Mouse (Mus musculus) forebrain, postnatal 0 days (tissue): ENCODE measurements at regions not wholly inside any gene's neighbourhood (a gene's known extent, or its start where the extent isn't known, plus 50 kb on each side); places are given as distances from the start of the nearest gene placed in this dataset.

Experiments
- ATAC-seq: fragments of 200-750 bp; cut with Nextera tagmentation; 2 replicates; pipeline ENCODE4 v1.8.0; 2017; ENCODE audit warnings: mild to moderate bottlenecking, moderate library complexity
- DNase-seq: peaks from one replicate; pipeline ENCODE4 v3.0.0-alpha.2; 2015
- H3K27ac ChIP-seq: fragments of 300-500 bp; sonication (generic); 2 replicates; pipeline ENCODE4 v1.5.1; 2014; ENCODE audit warnings: low read depth, mild to moderate bottlenecking, antibody characterized with exemption, low read length, moderate library complexity, mixed read lengths
- H3K27me3 ChIP-seq: fragments of 300-500 bp; sonication (generic); 2 replicates; pipeline ENCODE4 v1.6.1; 2014; ENCODE audit warnings: mild to moderate bottlenecking, low read length, mixed read lengths; ENCODE audit not compliant: insufficient read depth
- H3K36me3 ChIP-seq: fragments of 300-500 bp; sonication (generic); 2 replicates; pipeline ENCODE4 v1.6.1; 2014; ENCODE audit warnings: mild to moderate bottlenecking, moderate library complexity; ENCODE audit not compliant: insufficient read depth
- H3K4me1 ChIP-seq: fragments of 300-500 bp; sonication (generic); 2 replicates; pipeline ENCODE4 v1.6.1; 2014; ENCODE audit warnings: antibody characterized with exemption; ENCODE audit not compliant: insufficient read depth
- H3K4me2 ChIP-seq: fragments of 300-500 bp; sonication (generic); 2 replicates; pipeline ENCODE4 v1.6.1; 2014; ENCODE audit warnings: low read depth, mild to moderate bottlenecking, moderate library complexity
- H3K4me3 ChIP-seq: fragments of 300-500 bp; sonication (generic); 2 replicates; pipeline ENCODE4 v1.5.1; 2014; ENCODE audit warnings: low read depth, low read length, mixed read lengths
- H3K9ac ChIP-seq: fragments of 300-500 bp; sonication (generic); 2 replicates; pipeline ENCODE4 v1.6.1; 2014; ENCODE audit warnings: mild to moderate bottlenecking
- H3K9me3 ChIP-seq: fragments of 300-500 bp; sonication (generic); 2 replicates; pipeline ENCODE4 v1.6.1; 2016; ENCODE audit warnings: low read length
- CTCF ChIP-seq: sonication (generic); IDR thresholded peaks from 2 replicates; pipeline ENCODE4 v1.5.1; 2016; ENCODE audit warnings: antibody characterized with exemption, control low read depth, low read depth
- WGBS: fragments of 180-500 bp; shearing (Covaris S2); extraction: QIAGEN DNeasy Blood & Tissue Kit; methylation state at CpG from one replicate; pipeline ENCODE4 v1.1.7; 2014; 5-methylcytosine and 5-hydroxymethylcytosine counted together

DNA sequence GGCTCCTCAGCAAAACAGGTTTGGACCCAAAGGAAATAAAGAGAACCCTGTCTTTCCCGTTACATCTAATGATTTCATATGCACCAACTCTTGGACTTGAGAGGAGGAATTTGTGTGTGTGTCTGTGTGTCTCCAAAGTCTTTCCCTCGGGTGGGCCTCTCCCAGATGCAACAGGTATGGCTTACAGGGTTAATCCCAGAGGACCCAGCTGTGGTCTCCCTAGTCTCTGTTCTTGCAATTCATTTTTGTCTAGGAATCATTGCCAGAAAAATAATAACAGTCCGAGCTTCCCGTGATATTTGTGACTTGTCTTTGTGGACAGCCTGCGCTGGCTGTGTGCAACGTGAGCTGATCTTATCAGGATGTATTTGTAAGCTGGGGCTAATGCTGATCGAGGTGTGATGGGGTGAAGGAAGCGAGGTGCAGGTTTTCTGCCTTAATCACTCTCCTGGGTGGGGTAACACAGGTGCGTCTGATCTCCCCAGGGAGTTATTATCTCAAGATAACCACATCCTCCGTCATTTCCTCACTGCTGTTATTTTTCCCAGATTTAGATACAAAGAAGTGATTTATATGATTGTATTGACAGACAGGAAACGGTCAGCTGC lies 627.2 kb upstream of the Sox9 start:
- ATAC-seq, result no peak

GRCm38 (mm10) chr11:112155339-112155955 lies 626.6 kb upstream of the Sox9 start:
- H3K9me3 ChIP-seq, result no peaks in the 10 kb centered on the region
- TF ChIP-seq CTCF, result no peak
- H3K4me1 ChIP-seq, result no peaks in the 10 kb centered on the region
- WGBS, result 39% methylated on average over 10 of the region's 10 CpGs
- no peak overlapping the region for H3K27ac ChIP-seq
- no peak overlapping the region for H3K4me2 ChIP-seq
- H3K27me3 ChIP-seq, result no peaks in the 10 kb centered on the region
- H3K9ac ChIP-seq, result peak overlapping the region; percentile 25; the same call in 1 of the 2 replicates
- DNase-seq (peak; percentile 8), ATAC-seq (no peak)
- H3K4me3 ChIP-seq, result no peak overlapping the region
- no peaks in the 10 kb centered on the region for H3K36me3 ChIP-seq

More for the DNA sequence above, 627.2 kb upstream of the Sox9 start:
- H3K4me1 ChIP-seq, result no peaks in the 10 kb centered on the region
- no peak overlapping the region for H3K27ac ChIP-seq
- no peaks in the 10 kb centered on the region for H3K9me3 ChIP-seq
- H3K4me2 ChIP-seq, result no peak overlapping the region
- WGBS, result 58% methylated on average over 11 of the region's 11 CpGs
- H3K9ac ChIP-seq, result peak overlapping the region; percentile 25; the same call in 1 of the 2 replicates
- no peak for TF ChIP-seq CTCF
- no peak for DNase-seq
- H3K4me3 ChIP-seq, result no peak overlapping the region
- no peaks in the 10 kb centered on the region for H3K36me3 ChIP-seq
- no peaks in the 10 kb centered on the region for H3K27me3 ChIP-seq

DNA sequence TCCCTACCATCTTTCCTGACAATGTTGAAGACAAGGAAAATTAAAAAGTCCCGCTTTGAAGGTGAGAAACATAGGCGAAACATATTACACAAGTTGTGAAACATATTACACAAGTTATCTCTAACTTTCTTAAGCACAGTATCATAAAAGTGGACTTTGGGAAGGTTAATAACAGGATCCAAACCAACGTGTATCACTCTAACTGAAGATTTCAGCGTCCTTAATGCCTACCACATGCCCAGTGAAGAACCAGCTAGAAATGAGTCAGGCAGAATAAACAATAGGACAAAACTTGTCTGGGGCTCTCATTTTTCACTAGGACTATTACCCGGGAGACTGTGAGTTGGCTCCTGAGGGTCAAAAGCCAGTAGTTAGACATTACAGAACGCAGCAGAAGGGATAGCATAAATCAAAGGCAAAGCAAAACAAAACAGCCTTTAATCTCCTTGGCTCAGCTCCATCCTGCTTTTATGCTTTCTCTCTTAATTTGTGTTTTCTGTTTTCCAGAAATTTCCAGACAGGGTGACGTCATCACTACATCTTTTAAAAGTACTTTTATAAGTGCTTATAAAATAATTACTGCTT lies 618.3 kb upstream of the Sox9 start:
- no peak for TF ChIP-seq CTCF
- 52% methylated on average over 7 of the region's 7 CpGs for whole genome bisulfite sequencing
- no peak for ATAC-seq

GRCm38 (mm10) chr11:112173585-112173984 lies 608.4 kb upstream of the Sox9 start:
- H3K36me3 ChIP-seq, result no peaks in the 10 kb centered on the region
- no peaks in the 10 kb centered on the region for H3K4me1 ChIP-seq
- H3K27me3 ChIP-seq, result no peaks in the 10 kb centered on the region
- no peak overlapping the region for H3K27ac ChIP-seq
- ATAC-seq, result no peak
- no peak overlapping the region for H3K4me3 ChIP-seq
- TF ChIP-seq CTCF, result no peak
- H3K4me2 ChIP-seq, result no peak overlapping the region
- WGBS, result 82% methylated on average over 10 of the region's 10 CpGs
- DNase-seq, result no peak
- no peaks in the 10 kb centered on the region for H3K9me3 ChIP-seq
- no peak overlapping the region for H3K9ac ChIP-seq

More for the DNA sequence above, 618.3 kb upstream of the Sox9 start:
- H3K9ac ChIP-seq, result no peak overlapping the region
- H3K27me3 ChIP-seq, result no peaks in the 10 kb centered on the region
- no peak overlapping the region for H3K27ac ChIP-seq
- DNase-seq, result no peak
- H3K4me1 ChIP-seq, result no peaks in the 10 kb centered on the region
- no peaks in the 10 kb centered on the region for H3K9me3 ChIP-seq
- H3K4me2 ChIP-seq, result no peak overlapping the region
- no peak overlapping the region for H3K4me3 ChIP-seq
- H3K36me3 ChIP-seq, result no peaks in the 10 kb centered on the region

GRCm38 (mm10) chr11:112175302-112175701 lies 606.7 kb upstream of the Sox9 start:
- DNase-seq (no peak), ATAC-seq (no peak)
- Histone ChIP-seq H3K4me1 (no peaks in the 10 kb centered on the region), H3K4me2 (no peak overlapping the region), H3K27ac (no peak overlapping the region), H3K9ac (no peak overlapping the region), H3K4me3 (no peak overlapping the region), H3K27me3 (no peaks in the 10 kb centered on the region), H3K36me3 (no peaks in the 10 kb centered on the region), H3K9me3 (no peaks in the 10 kb centered on the region)
- WGBS, result 96% methylated on average over 6 of the region's 6 CpGs
- no peak for TF ChIP-seq CTCF

GRCm38 (mm10) chr11:112180666-112181065 lies 601.4 kb upstream of the Sox9 start:
- ATAC-seq (no peak), DNase-seq (no peak)
- H3K4me3 ChIP-seq, result no peak overlapping the region
- no peak overlapping the region for H3K9ac ChIP-seq
- H3K9me3 ChIP-seq, result no peaks in the 10 kb centered on the region
- H3K36me3 ChIP-seq, result no peaks in the 10 kb centered on the region
- H3K27ac ChIP-seq, result no peak overlapping the region
- no peaks in the 10 kb centered on the region for H3K27me3 ChIP-seq
- WGBS, result 66% methylated on average over 10 of the region's 10 CpGs
- no peaks in the 10 kb centered on the region for H3K4me1 ChIP-seq
- TF ChIP-seq CTCF, result no peak
- no peak overlapping the region for H3K4me2 ChIP-seq

DNA sequence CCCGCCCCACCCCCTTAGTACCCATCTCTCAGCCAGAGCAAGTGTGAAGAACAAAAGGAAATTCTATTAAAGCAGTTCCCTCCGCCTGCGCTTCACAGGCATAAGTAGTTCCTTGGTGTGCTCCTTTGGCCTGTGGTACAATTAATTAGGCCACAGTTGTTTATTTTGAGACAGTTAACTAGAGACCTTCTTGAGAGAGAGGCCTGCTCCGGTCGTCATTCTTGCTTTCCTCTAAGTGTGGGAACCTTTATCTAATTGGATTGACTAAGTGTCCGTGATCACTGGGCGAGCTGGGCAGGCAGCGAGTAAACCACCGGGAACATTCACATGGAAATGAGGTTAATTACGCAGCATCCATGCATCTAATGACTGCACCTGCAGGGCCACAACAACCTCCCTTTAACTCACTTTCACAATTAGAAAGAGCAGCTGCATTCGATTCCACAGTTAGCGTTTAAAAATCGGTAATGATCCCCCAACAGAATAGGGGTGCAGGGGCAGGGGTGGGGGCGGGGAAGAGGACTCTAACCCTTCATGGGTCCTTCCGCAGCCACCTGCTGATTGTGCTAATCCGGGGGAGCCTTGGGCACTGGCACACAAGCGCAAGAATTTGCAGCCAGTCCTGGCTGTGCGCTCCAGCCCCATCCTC lies 584.3 kb upstream of the Sox9 start:
- no peaks in the 10 kb centered on the region for H3K4me1 ChIP-seq
- DNase-seq (peak; percentile 27), ATAC-seq (peak; percentile 45; the same call in 1 of the 2 replicates)
- H3K4me2 ChIP-seq, result no peak overlapping the region
- TF ChIP-seq CTCF, result no peak
- H3K9ac ChIP-seq, result no peak overlapping the region
- H3K9me3 ChIP-seq, result no peaks in the 10 kb centered on the region
- no peaks in the 10 kb centered on the region for H3K36me3 ChIP-seq
- no peak overlapping the region for H3K27ac ChIP-seq
- H3K4me3 ChIP-seq, result no peak overlapping the region
- WGBS, result 5% methylated on average over 18 of the region's 18 CpGs
- no peaks in the 10 kb centered on the region; the same call in 1 of the 2 replicates for H3K27me3 ChIP-seq
